Mouse (Mus musculus): ENCODE results near the gene Cdh26.

- TF ChIP-seq CTCF (IDR thresholded peaks at IDR 0.05; ENCODE audit: low read depth) (no peak), EP300 (IDR thresholded peaks at IDR 0.05; ENCODE audit: low read depth) (no peak)
These were observed 43.6 kb downstream of the Cdh26 start for GRCm38 (mm10) chr2:178473916-178474315.

All from liver, postnatal 0 days (tissue).